Mouse (Mus musculus) testis, adult 2 months (tissue): ENCODE results near the gene Cutal.

ENCODE experiments used
- CTCF ChIP-seq: fragments of 200-500 bp; IDR thresholded peaks from 2 replicates; pipeline ENCODE4 v1.5.1; 2012; ENCODE audit warnings: low read depth, mild to moderate bottlenecking, inconsistent platforms, low read length, moderate library complexity; ENCODE audit not compliant: control insufficient read depth, insufficient read depth, insufficient replicate concordance
- POLR2A ChIP-seq: fragments of 200-500 bp; IDR thresholded peaks from 2 replicates; pipeline ENCODE4 v1.6.1; 2012; ENCODE audit warnings: low read depth, mild to moderate bottlenecking, inconsistent platforms, low read length, moderate library complexity; ENCODE audit not compliant: control insufficient read depth

GRCm38 (mm10) chr2:34835669-34836068 lies 38.5 kb upstream of the Cutal start:
- TF ChIP-seq CTCF, result no peak
- no peak for TF ChIP-seq POLR2A
